Mouse (Mus musculus): Measurements from ENCODE around the gene Gm3327.
"Not testable (repeated sequence)": the region's sequence is repeated elsewhere in the genome, so short reads cannot be mapped to it uniquely, and the experiment has no call there.

Gene Gm3327

DNA sequence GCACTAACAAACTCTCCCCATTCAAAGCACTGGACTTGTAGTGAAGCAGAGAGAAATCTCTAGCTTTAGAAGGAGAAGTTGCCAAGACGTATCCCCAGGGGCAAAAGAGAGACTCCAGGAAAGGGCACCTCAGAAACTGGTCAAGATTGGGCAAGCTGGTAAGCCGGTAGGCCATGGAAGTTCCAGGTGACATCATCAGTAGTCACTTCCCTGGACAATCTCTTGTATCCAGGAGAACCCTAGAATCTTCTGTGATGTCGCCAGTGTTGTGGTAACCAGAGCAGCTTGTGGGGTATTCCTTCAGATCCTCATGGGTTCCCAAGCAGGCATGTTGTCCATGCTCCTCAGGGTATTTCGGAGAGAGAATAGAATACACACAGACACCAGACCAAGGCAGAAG is at the start of gene Gm3327:
Gene Gm3327 (plus strand): TSS at position 301 of the 400 bp plus-strand sequence.
- DNase-seq (ENCODE audit: low read depth): not testable (repeated sequence)

DNA sequence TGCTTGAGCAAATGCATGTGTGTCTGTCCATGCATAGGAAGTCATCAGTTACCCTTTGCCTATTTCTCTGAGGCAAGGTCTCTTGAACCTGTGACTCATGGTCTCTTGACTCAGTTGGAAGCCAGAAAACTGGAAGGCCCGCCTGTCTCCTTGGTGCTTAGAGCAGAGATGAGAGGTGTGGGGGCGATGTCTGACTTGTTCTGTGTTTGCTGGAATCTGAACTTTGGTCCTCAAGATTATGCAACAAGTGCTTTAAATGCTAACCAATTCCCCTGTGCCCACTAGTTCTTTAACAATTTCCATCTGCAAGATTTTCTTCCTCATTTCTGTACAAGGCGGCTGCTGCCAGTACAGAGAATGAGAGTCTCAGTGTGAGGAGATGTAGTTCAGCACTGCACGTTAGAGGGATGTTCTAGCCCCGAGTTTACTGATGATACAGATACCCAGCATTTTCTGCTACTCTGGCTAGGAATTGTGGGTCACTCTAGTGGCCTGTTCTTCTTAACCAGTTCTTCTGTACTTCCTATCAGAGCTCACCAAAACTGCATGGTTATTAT is 45.8 kb upstream of the Gm3327 start:
- not testable (repeated sequence) for DNase-seq (ENCODE audit: low read depth)

DNA sequence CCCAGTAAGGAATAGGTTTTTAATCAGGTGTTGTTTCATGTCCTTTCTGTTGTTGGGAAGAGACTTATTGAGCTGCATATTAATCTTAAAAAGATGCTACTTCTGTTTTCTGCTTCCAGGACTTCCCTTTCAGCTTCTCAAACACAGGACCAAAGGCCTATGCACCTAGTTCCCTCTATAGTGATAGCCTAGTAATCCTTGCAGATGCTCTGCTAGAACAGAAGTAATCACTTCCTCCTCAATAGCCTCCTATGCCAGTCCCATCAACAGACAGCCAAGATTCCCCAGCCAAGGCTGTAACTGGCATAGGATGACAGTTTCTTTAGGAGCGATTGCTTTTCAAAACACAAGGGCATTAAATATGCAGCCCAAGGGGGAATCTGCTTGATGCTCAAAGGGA is 37.1 kb upstream of the Gm3327 start:
- DNase-seq (ENCODE audit: low read depth): not testable (repeated sequence)

DNA sequence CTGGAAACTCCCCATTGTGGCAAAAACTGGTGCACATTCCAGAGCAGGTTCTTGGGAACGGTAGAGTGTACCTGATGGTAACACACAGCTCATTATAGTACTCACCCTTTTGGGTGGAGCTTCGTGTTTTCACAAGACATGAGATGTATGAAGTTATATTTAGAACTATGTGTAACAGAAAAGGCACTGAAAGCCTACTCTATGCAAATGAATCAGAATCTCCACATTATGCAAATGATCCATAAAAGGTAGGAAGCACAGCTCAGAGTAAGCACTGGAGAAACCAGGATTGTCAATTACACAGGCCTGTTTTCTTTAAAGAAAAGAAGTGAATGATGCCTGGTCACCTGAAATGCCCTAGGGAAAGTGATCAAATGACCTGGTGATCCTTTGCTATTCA is 36.1 kb upstream of the Gm3327 start:
- not testable (repeated sequence) for DNase-seq (ENCODE audit: low read depth)

DNA sequence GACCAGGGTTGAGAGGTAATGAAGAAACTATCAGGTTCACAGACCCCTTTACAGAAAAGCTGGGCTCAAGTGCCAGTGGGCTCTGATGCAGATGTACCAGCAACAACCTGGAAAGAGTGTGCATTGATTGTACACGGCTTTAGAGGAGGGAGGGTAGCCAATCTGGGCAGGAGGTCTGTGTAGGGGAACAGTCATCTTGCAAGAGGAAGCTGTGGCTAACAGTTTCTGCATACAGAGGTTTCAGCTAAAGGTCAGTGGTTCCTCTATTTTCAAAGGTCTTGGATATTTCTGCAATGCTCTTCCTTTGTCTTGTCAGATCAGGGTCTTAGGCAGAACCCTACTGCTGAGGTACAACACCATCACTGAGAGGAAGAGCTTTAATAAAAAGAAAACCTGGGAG is 32.1 kb upstream of the Gm3327 start:
- DNase-seq (ENCODE audit: low read depth): not testable (repeated sequence)

DNA sequence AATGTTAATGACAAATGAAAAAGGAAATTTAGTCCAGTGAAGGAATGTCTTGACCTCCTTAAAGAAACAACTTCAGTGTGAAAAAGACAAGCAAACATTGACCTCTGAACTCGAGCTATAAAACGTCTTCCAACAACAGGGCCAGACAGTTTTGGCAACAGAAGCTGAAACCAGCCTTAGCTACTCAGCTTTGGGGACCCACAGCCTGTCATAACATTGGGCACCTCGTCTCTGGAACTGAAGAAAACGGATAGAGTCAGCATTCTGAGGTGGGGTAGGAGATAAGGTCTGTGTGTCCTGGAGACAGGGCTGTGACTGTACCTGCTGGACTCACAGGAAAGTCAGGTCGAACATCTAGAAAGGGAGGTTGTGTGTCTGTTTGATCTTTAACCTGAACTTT is 29.2 kb upstream of the Gm3327 start:
- not testable (repeated sequence) for DNase-seq (ENCODE audit: low read depth)

DNA sequence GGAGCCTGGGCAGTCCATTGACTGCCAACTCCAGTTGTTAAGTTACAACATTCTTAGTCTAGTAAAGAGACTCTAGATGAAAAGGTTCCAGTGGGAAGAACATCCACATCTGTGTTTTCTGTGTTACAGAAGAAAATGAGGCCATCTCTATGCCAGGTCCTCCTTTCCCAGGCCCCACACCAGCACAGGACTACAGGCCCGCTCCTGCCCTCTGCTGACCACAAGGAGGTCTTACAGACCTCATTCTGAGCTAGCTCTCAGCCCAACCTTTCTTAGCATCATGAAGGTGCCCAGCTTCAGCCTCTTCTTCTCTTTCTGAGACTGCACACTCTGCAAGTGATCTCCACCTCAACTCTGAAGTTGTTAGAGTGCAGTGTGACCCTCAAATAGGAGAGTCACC is 23.6 kb upstream of the Gm3327 start:
- DNase-seq (ENCODE audit: low read depth): not testable (repeated sequence)

DNA sequence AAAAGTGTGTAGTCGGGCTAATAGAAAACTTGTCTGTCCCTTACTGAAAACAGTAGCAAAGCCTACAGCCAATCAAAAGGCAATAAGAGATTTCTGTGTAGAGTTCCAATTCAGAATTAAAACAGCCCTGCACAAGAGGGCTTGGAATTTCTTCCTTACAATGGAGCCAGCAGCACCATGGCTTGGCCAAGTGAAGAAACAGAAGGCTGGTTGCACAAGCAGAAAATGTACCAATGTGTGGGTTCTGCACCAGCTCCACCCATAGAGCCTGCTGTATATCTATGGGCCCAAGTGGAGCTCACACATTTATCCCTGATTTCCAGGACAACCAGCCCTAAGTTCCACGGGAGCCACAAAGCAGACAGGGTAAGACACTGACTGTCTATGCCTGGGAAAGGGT is 21.3 kb upstream of the Gm3327 start, which contains the start of gene Ear2:
Gene Ear2 (plus strand): TSS at position 301 of the 400 bp plus-strand sequence.
- not testable (repeated sequence) for DNase-seq (ENCODE audit: low read depth)

DNA sequence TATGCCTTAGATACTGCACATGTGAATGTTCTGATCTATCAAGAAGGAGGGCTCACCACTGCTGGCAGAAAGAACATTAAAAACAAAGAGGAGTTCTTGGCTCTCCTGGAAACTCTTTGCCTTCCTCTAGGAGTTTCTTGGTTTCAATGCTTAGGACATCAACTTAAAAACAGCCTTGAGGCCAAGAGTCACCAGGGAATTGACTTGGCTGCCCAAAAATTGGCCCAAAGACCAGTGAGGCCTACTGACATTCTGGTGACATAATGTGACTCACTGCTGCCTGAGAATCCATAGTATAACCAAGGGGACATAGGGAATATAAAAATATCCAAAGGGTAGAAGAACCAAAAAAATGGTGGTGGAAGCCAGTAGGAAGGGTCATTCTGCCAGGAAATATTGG is 12.7 kb upstream of the Gm3327 start:
- no peak for DNase-seq (ENCODE audit: low read depth)
